Mouse (Mus musculus) hindbrain, embryonic 15.5 days (tissue): ENCODE results near the gene Gm38431. TPM values are rescaled to one million over a fixed set of nuclear protein-coding genes. Genes with fewer than 3 reads are reported as not detected.

Source experiments
- ATAC-seq: fragments of 200-750 bp; cut with Nextera tagmentation; 2 replicates; pipeline ENCODE4 v1.8.0; 2017; ENCODE audit warnings: low read depth, moderate number of reproducible peaks, moderate TSS enrichment; ENCODE audit not compliant: low FRiP score
- H3K27ac ChIP-seq: fragments of 300-500 bp; sonication (generic); replicated peaks from 2 replicates; pipeline ENCODE4 v1.5.1; 2015; ENCODE audit warnings: mild to moderate bottlenecking, inconsistent platforms
- H3K27me3 ChIP-seq: fragments of 300-500 bp; sonication (generic); 2 replicates; pipeline ENCODE4 v1.6.1; 2015; ENCODE audit warnings: control low read depth, inconsistent platforms
- H3K36me3 ChIP-seq: fragments of 300-500 bp; sonication (generic); 2 replicates; pipeline ENCODE4 v1.6.1; 2015; ENCODE audit warnings: control low read depth, inconsistent platforms
- H3K4me1 ChIP-seq: fragments of 300-500 bp; sonication (generic); replicated peaks from 2 replicates; pipeline ENCODE4 v1.6.1; 2015; ENCODE audit warnings: control low read depth, inconsistent platforms
- H3K4me2 ChIP-seq: fragments of 300-500 bp; sonication (generic); 2 replicates; pipeline ENCODE4 v1.6.1; 2015; ENCODE audit warnings: moderate library complexity, mild to moderate bottlenecking, inconsistent platforms
- H3K4me3 ChIP-seq: fragments of 300-500 bp; sonication (generic); 2 replicates; pipeline ENCODE4 v1.5.1; 2015; ENCODE audit warnings: mild to moderate bottlenecking, inconsistent platforms
- H3K9ac ChIP-seq: fragments of 300-500 bp; sonication (generic); 2 replicates; pipeline ENCODE4 v1.6.1; 2015; ENCODE audit warnings: inconsistent platforms
- H3K9me3 ChIP-seq: fragments of 300-500 bp; sonication (generic); 2 replicates; pipeline ENCODE4 v1.6.1; 2016; ENCODE audit warnings: control low read depth, inconsistent platforms
- WGBS: fragments of 180-500 bp; shearing (Covaris S2); methylation state at CpG from one replicate; pipeline ENCODE4 v1.1.7; 2015; 5-methylcytosine and 5-hydroxymethylcytosine counted together
- polyA plus RNA-seq: library from polyadenylated mRNA; unstranded; fragments of >200 nt; fragmentation: Nextera tagmentation; extraction: Ambion mirVana; gene quantifications from 2 replicates; pipeline ENCODE4 v1.2.1, GENCODE M21; 2015

The Gm38431 gene
- 1.3 and 3.1 TPM in 2 replicates for polyA plus RNA-seq

- WGBS, result under 1% methylated on average over 54 of the region's 54 CpGs
- peak; percentile 100 for ATAC-seq
- H3K9me3 ChIP-seq, result no peaks in the 10 kb centered on the region
Measured at GRCm38 (mm10) chr9:21091707-21092320, at the start of gene Gm38431, which contains the start of gene Raver1. Gm38431 (minus strand) TSS chr9:21091997. Raver1 (minus strand) TSS chr9:21092008.

GRCm38 (mm10) chr9:21138386-21138785 lies 46.6 kb upstream of the Gm38431 start:
- H3K4me2 ChIP-seq, result no peak overlapping the region
- H3K9ac ChIP-seq, result no peak overlapping the region
- no peak overlapping the region for H3K4me3 ChIP-seq
- no peaks in the 10 kb centered on the region for H3K4me1 ChIP-seq
- no peaks in the 10 kb centered on the region for H3K9me3 ChIP-seq
- H3K27ac ChIP-seq, result no peak overlapping the region
- 90% methylated on average over 4 of the region's 4 CpGs for WGBS
- ATAC-seq, result no peak
- H3K36me3 ChIP-seq, result peaks cover 49% of the 10 kb centered on the region
- H3K27me3 ChIP-seq, result no peaks in the 10 kb centered on the region

More at GRCm38 (mm10) chr9:21091707-21092320, at the start of gene Gm38431, which contains the start of gene Raver1:
- H3K4me2 ChIP-seq, result peak within 1 kb of the TSS; percentile 89
- H3K36me3 ChIP-seq, result peaks cover 4% of the 10 kb centered on the region
- H3K9ac ChIP-seq, result peak within 1 kb of the TSS; percentile 82
- no peaks in the 10 kb centered on the region for H3K27me3 ChIP-seq
- H3K4me1 ChIP-seq, result peaks cover 19% of the 10 kb centered on the region
- H3K4me3 ChIP-seq, result peak within 1 kb of the TSS; percentile 83
- peak within 1 kb of the TSS; percentile 96 for H3K27ac ChIP-seq

- no peaks in the 10 kb centered on the region for H3K27me3 ChIP-seq
- H3K9me3 ChIP-seq, result no peaks in the 10 kb centered on the region
- H3K27ac ChIP-seq, result no peak overlapping the region
- no peak; the same call in 1 of the 2 replicates for ATAC-seq
- 60% methylated on average over 3 of the region's 3 CpGs for WGBS
- no peaks in the 10 kb centered on the region for H3K4me1 ChIP-seq
- no peak overlapping the region for H3K9ac ChIP-seq
- H3K36me3 ChIP-seq, result peaks cover 43% of the 10 kb centered on the region
- no peak overlapping the region for H3K4me2 ChIP-seq
- no peak overlapping the region for H3K4me3 ChIP-seq
Measured at GRCm38 (mm10) chr9:21137229-21137628, 45.4 kb upstream of the Gm38431 start.

- Histone ChIP-seq H3K4me2 (no peak overlapping the region), H3K4me1 (no peaks in the 10 kb centered on the region), H3K27ac (no peak overlapping the region), H3K27me3 (no peaks in the 10 kb centered on the region), H3K9me3 (no peaks in the 10 kb centered on the region), H3K36me3 (peaks cover 36% of the 10 kb centered on the region), H3K9ac (no peak overlapping the region), H3K4me3 (no peak overlapping the region)
- WGBS, result 81% methylated on average over 6 of the region's 6 CpGs
- no peak for ATAC-seq
Measured at GRCm38 (mm10) chr9:21136401-21136800, 44.6 kb upstream of the Gm38431 start.

- WGBS, result 72% methylated on average over 1 of the region's 1 CpGs
- H3K4me2 ChIP-seq, result no peak overlapping the region
Measured at GRCm38 (mm10) chr9:21135941-21136381, 44.2 kb upstream of the Gm38431 start.

GRCm38 (mm10) chr9:21135329-21135890 lies 43.6 kb upstream of the Gm38431 start:
- ATAC-seq, result no peak

More at GRCm38 (mm10) chr9:21135941-21136381, 44.2 kb upstream of the Gm38431 start:
- Histone ChIP-seq H3K4me3 (no peak overlapping the region), H3K9me3 (no peaks in the 10 kb centered on the region), H3K27me3 (no peaks in the 10 kb centered on the region), H3K36me3 (peaks cover 32% of the 10 kb centered on the region), H3K9ac (no peak overlapping the region), H3K4me1 (no peaks in the 10 kb centered on the region), H3K27ac (no peak overlapping the region)
- no peak for ATAC-seq

GRCm38 (mm10) chr9:21134595-21135328 lies 43.0 kb upstream of the Gm38431 start:
- ATAC-seq, result no peak
- no peak overlapping the region for H3K9ac ChIP-seq
- H3K4me2 ChIP-seq, result no peak overlapping the region
- no peak overlapping the region for H3K27ac ChIP-seq
- H3K4me1 ChIP-seq, result peaks cover 6% of the 10 kb centered on the region
- 78% methylated on average over 9 of the region's 9 CpGs for WGBS
- H3K36me3 ChIP-seq, result peaks cover 20% of the 10 kb centered on the region
- no peak overlapping the region for H3K4me3 ChIP-seq
- no peaks in the 10 kb centered on the region for H3K9me3 ChIP-seq
- H3K27me3 ChIP-seq, result no peaks in the 10 kb centered on the region

More at GRCm38 (mm10) chr9:21135329-21135890, 43.6 kb upstream of the Gm38431 start:
- no peak overlapping the region for H3K27ac ChIP-seq
- no peaks in the 10 kb centered on the region for H3K27me3 ChIP-seq
- H3K4me3 ChIP-seq, result no peak overlapping the region
- H3K4me1 ChIP-seq, result peaks cover 3% of the 10 kb centered on the region
- H3K4me2 ChIP-seq, result no peak overlapping the region
- no peaks in the 10 kb centered on the region for H3K9me3 ChIP-seq
- H3K36me3 ChIP-seq, result peaks cover 26% of the 10 kb centered on the region
- 84% methylated on average over 4 of the region's 4 CpGs for WGBS
- no peak overlapping the region for H3K9ac ChIP-seq

GRCm38 (mm10) chr9:21133064-21133707 lies 41.4 kb upstream of the Gm38431 start:
- H3K4me2 ChIP-seq, result no peak overlapping the region
- 0 out of 2 replicates have a peak, but pooled peaks cover 4% of the 10 kb centered on the region for H3K36me3 ChIP-seq
- H3K9me3 ChIP-seq, result no peaks in the 10 kb centered on the region
- peaks cover 6% of the 10 kb centered on the region for H3K4me1 ChIP-seq
- no peak overlapping the region for H3K27ac ChIP-seq
- no peak overlapping the region for H3K9ac ChIP-seq
- no peaks in the 10 kb centered on the region for H3K27me3 ChIP-seq
- whole genome bisulfite sequencing, result 90% methylated on average over 9 of the region's 9 CpGs
- no peak overlapping the region for H3K4me3 ChIP-seq
- no peak for ATAC-seq

- WGBS, result 83% methylated on average over 12 of the region's 12 CpGs
- no peak overlapping the region for H3K9ac ChIP-seq
Measured at GRCm38 (mm10) chr9:21132102-21132775, 40.4 kb upstream of the Gm38431 start.

GRCm38 (mm10) chr9:21131059-21131956 lies 39.5 kb upstream of the Gm38431 start, which contains the start of gene Tyk2:
Tyk2 (minus strand) TSS chr9:21131243.
- ATAC-seq, result peak; percentile 98
- peak within 1 kb of the TSS; percentile 62 for H3K4me2 ChIP-seq
- H3K27me3 ChIP-seq, result no peaks in the 10 kb centered on the region
- H3K9me3 ChIP-seq, result no peaks in the 10 kb centered on the region
- peaks cover 6% of the 10 kb centered on the region for H3K4me1 ChIP-seq
- H3K4me3 ChIP-seq, result peak within 1 kb of the TSS; percentile 50
- peaks cover 4% of the 10 kb centered on the region; the same call in 1 of the 2 replicates for H3K36me3 ChIP-seq
- peak within 1 kb of the TSS; percentile 78 for H3K27ac ChIP-seq
- peak within 1 kb of the TSS; percentile 43 for H3K9ac ChIP-seq
- WGBS, result 7% methylated on average over 37 of the region's 37 CpGs

More at GRCm38 (mm10) chr9:21132102-21132775, 40.4 kb upstream of the Gm38431 start:
- no peaks in the 10 kb centered on the region for H3K36me3 ChIP-seq
- no peak overlapping the region for H3K4me2 ChIP-seq
- H3K4me1 ChIP-seq, result peaks cover 6% of the 10 kb centered on the region
- no peak overlapping the region for H3K4me3 ChIP-seq
- no peak for ATAC-seq
- no peak overlapping the region for H3K27ac ChIP-seq
- H3K27me3 ChIP-seq, result no peaks in the 10 kb centered on the region
- no peaks in the 10 kb centered on the region for H3K9me3 ChIP-seq
